Mouse (Mus musculus): ENCODE data around the gene Gps2. TPM values are rescaled to one million over a fixed set of nuclear protein-coding genes. Genes with fewer than 3 reads are reported as not detected.

Gene Gps2
- polyA plus RNA-seq, 1 experiment from 2014 or later = 81.7 TPM

DNA sequence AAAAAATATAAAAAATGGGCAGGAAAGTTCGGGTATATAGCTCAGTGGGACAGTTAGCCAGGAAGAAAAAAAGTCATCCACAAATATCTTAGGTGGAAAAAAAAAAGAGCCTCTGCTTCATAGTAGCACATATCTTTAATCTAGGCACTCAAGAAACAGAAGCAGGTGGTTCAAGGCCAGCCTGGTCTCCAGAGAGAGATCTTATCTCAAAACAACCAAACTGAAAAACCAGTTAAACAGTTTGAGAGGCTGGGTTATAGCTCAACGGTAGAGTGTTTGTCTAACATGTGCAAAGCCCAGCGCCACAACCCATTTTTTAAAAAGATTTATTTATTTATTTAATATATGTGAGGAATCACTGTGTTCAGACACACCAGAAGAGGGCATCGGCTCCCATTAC is 19.4 kb downstream of the Gps2 start:
- H3K4me3 ChIP-seq = no peak overlapping the region
- H3K4me2 ChIP-seq = no peak overlapping the region
- ATAC-seq (ENCODE audit: borderline replicate concordance, extremely low read depth, low FRiP score, low TSS enrichment) = no peak
- no peaks in the 10 kb centered on the region for H3K9me3 ChIP-seq
- 54% methylated on average over 4 of the region's 4 CpGs for WGBS
- peaks cover 32% of the 10 kb centered on the region for H3K27me3 ChIP-seq
- no peak overlapping the region for H3K9ac ChIP-seq
- H3K27ac ChIP-seq = no peak overlapping the region
- H3K4me1 ChIP-seq = peaks cover 34% of the 10 kb centered on the region
- no peaks in the 10 kb centered on the region for H3K36me3 ChIP-seq

DNA sequence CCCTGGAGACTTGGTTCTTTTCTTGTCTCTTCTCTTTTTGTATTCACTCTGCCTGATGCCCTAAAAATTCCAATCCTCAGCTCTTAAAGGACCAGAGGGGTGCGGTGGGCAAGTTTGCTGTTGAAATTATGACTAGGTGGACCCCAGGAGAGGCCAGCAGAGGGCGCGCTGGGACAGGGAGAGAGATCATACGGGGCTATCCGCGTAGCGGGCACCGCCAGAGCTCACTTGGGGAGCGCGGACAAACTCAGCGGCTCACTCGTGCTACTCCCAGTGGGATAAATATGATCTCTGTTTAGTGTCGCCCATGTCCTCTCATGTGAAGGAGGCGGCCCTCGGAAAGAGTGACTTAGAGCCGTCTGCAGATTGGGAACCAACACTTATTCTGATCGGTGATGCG is 20.5 kb downstream of the Gps2 start:
- H3K4me1 ChIP-seq = peaks cover 34% of the 10 kb centered on the region
- H3K4me2 ChIP-seq = peak overlapping the region; percentile 99
- H3K36me3 ChIP-seq = no peaks in the 10 kb centered on the region
- ATAC-seq (ENCODE audit: borderline replicate concordance, extremely low read depth, low FRiP score, low TSS enrichment) = peak; percentile 53; the same call in 1 of the 2 replicates
- no peak overlapping the region for H3K27ac ChIP-seq
- peak overlapping the region; percentile 15 for H3K4me3 ChIP-seq
- WGBS = 0% methylated on average over 18 of the region's 18 CpGs
- H3K27me3 ChIP-seq = peaks cover 40% of the 10 kb centered on the region
- no peak overlapping the region for H3K9ac ChIP-seq
- no peaks in the 10 kb centered on the region for H3K9me3 ChIP-seq

DNA sequence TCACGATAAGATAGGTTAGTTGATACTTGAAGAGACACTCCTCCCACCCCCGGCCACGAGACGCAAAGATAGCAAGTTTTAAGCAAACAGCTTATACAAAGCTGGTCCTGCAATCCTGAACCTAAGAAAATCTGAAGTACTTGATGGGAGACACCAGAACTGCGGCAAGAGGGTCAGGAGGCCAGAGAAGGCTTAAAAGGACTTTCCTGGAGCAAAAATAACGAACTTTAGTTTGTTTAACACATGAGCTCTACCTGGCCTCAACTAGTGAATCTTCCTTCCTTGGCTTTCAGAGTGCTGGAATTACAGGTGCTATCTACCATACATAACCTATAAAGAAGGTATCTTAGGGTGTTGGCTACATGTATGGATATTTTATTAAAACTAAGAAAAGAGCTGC is 21.0 kb downstream of the Gps2 start:
- 12% methylated on average over 6 of the region's 6 CpGs for WGBS
- Histone ChIP-seq H3K4me3 (peak overlapping the region; percentile 15; the same call in 1 of the 2 replicates), H3K9ac (no peak overlapping the region), H3K9me3 (no peaks in the 10 kb centered on the region), H3K27me3 (peaks cover 40% of the 10 kb centered on the region), H3K4me2 (peak overlapping the region; percentile 99), H3K4me1 (peaks cover 34% of the 10 kb centered on the region), H3K27ac (no peak overlapping the region), H3K36me3 (no peaks in the 10 kb centered on the region)
- no peak for ATAC-seq (ENCODE audit: borderline replicate concordance, extremely low read depth, low FRiP score, low TSS enrichment)

DNA sequence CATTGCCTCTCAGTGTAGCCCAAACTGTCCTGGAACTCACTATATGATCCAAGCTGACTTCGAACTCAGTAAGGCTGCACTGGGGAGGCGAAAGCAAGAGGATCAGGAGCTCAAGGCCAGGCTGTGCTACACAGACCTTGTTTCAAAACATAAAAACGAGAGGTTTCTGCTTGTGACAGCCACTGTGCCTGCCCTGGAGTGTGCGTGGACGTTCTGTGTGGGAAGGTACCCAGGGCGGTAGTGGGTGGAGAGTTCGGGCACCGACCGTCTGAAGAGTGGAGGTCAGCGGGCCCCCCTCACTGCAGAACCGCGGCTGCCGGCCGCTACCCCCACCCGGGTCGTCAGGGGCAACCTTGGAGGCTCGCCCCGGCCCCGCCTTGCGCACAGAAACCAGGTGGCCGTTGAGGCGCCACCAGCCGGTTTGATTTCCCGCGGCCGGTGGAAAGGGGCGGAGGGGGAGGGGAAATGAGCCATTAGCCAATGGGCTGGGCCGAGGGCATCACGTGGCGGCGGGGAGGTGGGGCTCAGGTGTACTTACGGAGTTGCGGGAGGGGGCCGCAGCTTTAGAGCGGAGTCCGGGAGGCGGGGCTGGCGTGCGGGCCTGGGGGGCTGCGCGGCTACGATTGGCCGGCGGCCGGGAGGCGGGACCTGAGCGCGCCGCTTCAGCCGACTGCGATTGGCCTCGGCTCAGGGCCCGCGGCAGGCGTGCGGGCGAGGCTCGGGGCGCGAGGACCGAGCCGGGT is 21.6 kb downstream of the Gps2 start, which contains the start of gene Ybx2:
Gene Ybx2 (plus strand): TSS at position 660 of the 743 bp plus-strand sequence.
- WGBS = 3% methylated on average over 46 of the region's 62 CpGs
- no peak within 1 kb of the TSS for H3K27ac ChIP-seq

DNA sequence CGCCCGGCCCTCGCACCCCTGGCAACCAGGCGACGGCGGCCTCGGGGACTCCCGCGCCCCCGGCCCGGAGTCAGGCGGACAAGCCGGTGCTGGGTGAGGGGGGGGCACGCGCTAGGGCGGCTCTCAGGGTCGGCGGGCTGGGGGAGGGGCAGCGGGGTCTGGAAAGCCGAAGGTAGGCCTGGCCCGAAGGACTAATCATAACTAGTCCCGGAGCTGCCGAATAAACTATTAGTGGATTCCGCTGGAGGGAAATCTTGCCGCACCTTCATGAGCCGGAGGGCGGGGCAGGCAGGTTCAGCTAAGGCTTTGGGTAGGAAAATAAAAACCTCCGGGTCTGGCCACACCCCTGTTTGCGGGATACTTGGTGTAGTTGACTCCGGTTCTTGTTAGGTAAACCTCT is 22.5 kb downstream of the Gps2 start:
- Histone ChIP-seq H3K9ac (peak overlapping the region; percentile 44), H3K27me3 (peaks cover 40% of the 10 kb centered on the region), H3K36me3 (no peaks in the 10 kb centered on the region), H3K4me2 (peak overlapping the region; percentile 99), H3K27ac (no peak overlapping the region), H3K9me3 (no peaks in the 10 kb centered on the region), H3K4me3 (peak overlapping the region; percentile 53), H3K4me1 (peaks cover 34% of the 10 kb centered on the region)
- WGBS = 1% methylated on average over 30 of the region's 30 CpGs
- ATAC-seq (ENCODE audit: borderline replicate concordance, extremely low read depth, low FRiP score, low TSS enrichment) = no peak

More for the DNA sequence above, 21.6 kb downstream of the Gps2 start, which contains the start of gene Ybx2:
- Histone ChIP-seq H3K36me3 (no peaks in the 10 kb centered on the region), H3K4me3 (peak within 1 kb of the TSS; percentile 53), H3K4me1 (peaks cover 34% of the 10 kb centered on the region), H3K4me2 (peak within 1 kb of the TSS; percentile 99), H3K9me3 (no peaks in the 10 kb centered on the region), H3K27me3 (peaks cover 40% of the 10 kb centered on the region), H3K9ac (peak within 1 kb of the TSS; percentile 44)
- peak; percentile 76 for ATAC-seq (ENCODE audit: borderline replicate concordance, extremely low read depth, low FRiP score, low TSS enrichment)

DNA sequence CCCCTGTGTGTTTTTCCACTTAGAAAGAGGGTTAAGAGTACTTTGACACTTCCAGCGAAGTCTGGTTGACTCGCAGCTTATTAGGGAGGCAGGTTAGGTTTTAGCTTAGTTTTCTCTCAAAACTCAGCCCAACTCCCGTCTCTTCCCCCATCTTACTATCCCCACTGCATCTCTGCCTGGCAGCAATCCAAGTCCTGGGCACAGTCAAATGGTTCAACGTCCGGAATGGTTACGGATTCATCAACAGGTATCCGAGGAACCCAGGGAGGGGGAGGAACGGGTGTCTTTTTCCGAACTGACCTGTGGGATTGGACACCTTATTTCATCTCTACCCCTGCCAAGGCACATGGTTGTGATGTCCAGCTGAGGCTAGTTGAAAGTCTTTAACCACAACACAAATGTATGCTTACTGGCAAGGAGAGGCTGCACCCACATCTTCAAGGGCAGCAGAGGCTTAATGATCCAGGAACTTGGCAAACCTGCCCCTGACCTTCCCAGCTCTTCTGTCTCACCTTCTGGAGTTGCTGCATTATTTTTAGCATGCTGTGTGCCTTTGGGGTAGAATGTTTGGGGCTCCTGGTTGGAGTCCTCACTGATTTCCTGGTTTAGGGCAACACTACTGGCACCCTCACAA is 23.1 kb downstream of the Gps2 start:
- Histone ChIP-seq H3K27me3 (peaks cover 40% of the 10 kb centered on the region), H3K36me3 (no peaks in the 10 kb centered on the region), H3K27ac (no peak overlapping the region), H3K4me2 (peak overlapping the region; percentile 99), H3K9ac (no peak overlapping the region), H3K4me1 (peaks cover 34% of the 10 kb centered on the region), H3K4me3 (peak overlapping the region; percentile 53), H3K9me3 (no peaks in the 10 kb centered on the region)
- 22% methylated on average over 9 of the region's 9 CpGs for WGBS
- no peak for ATAC-seq (ENCODE audit: borderline replicate concordance, extremely low read depth, low FRiP score, low TSS enrichment)

DNA sequence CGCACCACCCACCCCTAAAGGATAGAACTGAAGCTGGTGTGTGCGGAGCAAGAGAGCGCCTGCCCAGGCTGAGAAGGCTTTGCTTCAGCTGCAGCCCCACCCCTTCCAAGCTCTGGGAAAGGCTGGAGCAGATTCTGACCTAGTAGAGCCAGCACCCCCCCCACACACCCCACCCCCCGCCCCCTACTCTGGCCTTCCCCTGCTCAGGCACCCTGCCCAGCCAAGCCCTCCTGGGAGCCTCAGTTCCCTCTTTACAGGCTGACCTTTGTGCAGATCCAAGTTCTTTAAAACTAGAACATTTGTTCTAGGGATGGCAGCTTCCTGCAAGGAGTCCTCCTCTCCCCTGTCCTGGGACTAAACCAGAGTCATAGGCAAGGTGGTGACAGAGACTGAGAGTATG is 23.7 kb downstream of the Gps2 start:
- H3K4me3 ChIP-seq = no peak overlapping the region
- H3K36me3 ChIP-seq = no peaks in the 10 kb centered on the region
- ATAC-seq (ENCODE audit: borderline replicate concordance, extremely low read depth, low FRiP score, low TSS enrichment) = no peak
- H3K27me3 ChIP-seq = peaks cover 40% of the 10 kb centered on the region
- H3K27ac ChIP-seq = no peak overlapping the region
- no peak overlapping the region for H3K9ac ChIP-seq
- H3K9me3 ChIP-seq = no peaks in the 10 kb centered on the region
- peak overlapping the region; percentile 99; the same call in 1 of the 2 replicates for H3K4me2 ChIP-seq
- H3K4me1 ChIP-seq = peaks cover 34% of the 10 kb centered on the region
- 43% methylated on average over 4 of the region's 4 CpGs for WGBS

DNA sequence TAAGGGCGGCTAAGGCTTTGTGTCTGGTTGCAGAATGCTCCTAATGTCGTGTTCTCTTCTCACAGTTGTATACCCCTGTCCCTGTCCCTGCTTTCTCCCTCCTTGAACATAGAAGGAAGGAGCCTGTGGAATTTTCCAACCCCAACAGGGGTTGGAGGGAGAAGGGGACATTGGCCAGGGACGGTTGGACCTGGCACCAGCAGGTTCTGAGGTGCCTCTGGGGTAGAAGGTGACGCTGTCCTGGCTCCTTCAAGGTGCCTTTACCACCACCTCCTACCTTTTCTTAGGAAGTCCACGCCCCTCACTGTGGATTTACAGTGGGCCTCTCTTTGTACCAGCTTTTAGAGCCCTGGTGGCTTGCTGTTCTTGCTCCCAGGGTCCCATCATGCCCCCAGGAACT is 24.1 kb downstream of the Gps2 start:
- no peak for ATAC-seq (ENCODE audit: borderline replicate concordance, extremely low read depth, low FRiP score, low TSS enrichment)
- Histone ChIP-seq H3K36me3 (no peaks in the 10 kb centered on the region; the same call in 1 of the 2 replicates), H3K4me1 (peaks cover 34% of the 10 kb centered on the region), H3K4me2 (no peak overlapping the region), H3K27ac (no peak overlapping the region), H3K9me3 (no peaks in the 10 kb centered on the region), H3K4me3 (no peak overlapping the region), H3K9ac (no peak overlapping the region), H3K27me3 (peaks cover 40% of the 10 kb centered on the region)
- WGBS = 64% methylated on average over 5 of the region's 5 CpGs

DNA sequence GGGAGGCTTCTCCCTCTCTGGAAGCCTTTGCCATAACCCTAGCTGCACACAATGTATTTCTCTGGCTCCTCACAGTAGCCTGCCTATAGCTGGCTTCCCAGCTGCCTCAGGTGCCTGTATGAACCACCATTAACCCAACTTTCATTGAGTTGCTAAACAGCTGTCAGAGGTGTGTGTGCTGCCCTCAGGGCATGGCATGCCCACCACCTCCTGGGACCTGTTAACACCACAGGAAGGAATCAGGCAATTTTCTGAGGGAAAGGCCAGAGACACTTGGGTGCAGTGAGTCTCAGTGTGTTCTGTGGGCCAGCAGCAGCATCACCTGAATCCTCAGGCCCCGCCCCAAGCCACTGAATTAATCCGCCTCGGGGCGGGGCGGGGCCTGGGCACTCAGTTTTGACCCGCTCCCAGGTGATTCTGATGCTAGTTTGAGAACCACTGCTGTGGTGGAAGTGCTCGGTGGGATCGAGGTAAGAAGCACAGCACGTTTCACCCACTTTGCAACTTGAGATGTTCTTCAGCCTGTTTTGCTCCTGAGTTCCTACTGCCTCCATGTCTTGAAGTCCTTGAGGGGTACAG is 24.8 kb downstream of the Gps2 start:
- no peak for ATAC-seq (ENCODE audit: borderline replicate concordance, extremely low read depth, low FRiP score, low TSS enrichment)
- H3K9me3 ChIP-seq = no peaks in the 10 kb centered on the region
- no peak overlapping the region for H3K9ac ChIP-seq
- no peak overlapping the region for H3K4me2 ChIP-seq
- 23% methylated on average over 9 of the region's 9 CpGs for WGBS
- H3K27me3 ChIP-seq = peaks cover 40% of the 10 kb centered on the region
- H3K4me1 ChIP-seq = peaks cover 34% of the 10 kb centered on the region
- H3K36me3 ChIP-seq = no peaks in the 10 kb centered on the region; the same call in 1 of the 2 replicates
- no peak overlapping the region for H3K27ac ChIP-seq
- no peak overlapping the region for H3K4me3 ChIP-seq

DNA sequence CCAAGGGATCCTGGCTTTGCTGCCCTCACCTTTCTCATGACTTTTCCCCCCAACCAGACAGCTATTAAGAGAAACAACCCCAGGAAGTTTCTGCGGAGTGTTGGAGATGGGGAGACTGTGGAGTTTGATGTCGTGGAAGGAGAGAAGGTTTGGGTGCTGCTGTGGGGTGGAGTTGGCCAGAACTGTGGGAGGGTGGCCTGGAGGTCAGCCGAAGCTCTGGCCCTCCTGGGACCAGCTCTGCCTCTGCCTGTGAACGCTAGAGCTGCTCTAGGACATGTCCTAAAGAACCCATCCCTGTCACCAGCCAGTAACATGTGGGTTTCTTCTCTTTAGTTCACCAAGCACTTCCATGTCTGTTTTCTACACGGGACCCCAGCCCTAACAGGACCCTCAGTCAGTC is 25.5 kb downstream of the Gps2 start:
- Histone ChIP-seq H3K27me3 (peaks cover 40% of the 10 kb centered on the region), H3K4me3 (no peak overlapping the region), H3K4me2 (no peak overlapping the region), H3K27ac (no peak overlapping the region), H3K9me3 (no peaks in the 10 kb centered on the region), H3K4me1 (peaks cover 34% of the 10 kb centered on the region), H3K36me3 (peaks cover 2% of the 10 kb centered on the region), H3K9ac (no peak overlapping the region)
- WGBS = 63% methylated on average over 5 of the region's 5 CpGs
- ATAC-seq (ENCODE audit: borderline replicate concordance, extremely low read depth, low FRiP score, low TSS enrichment) = no peak

DNA sequence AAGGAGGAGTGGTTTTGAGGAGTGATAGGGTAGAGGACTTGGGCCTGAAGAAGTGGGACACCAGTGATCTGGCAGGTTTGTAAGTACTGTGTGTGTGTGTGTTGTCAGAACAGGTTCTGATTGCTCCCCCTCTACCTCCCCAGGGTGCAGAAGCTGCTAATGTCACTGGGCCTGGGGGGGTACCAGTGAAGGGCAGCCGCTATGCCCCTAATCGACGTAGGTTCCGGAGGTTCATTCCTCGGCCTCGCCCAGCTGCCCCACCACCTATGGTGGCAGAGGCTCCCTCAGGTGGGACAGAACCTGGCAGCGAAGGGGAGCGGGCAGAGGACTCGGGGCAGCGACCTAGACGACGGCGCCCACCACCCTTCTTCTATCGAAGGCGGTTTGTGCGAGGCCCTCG is 26.0 kb downstream of the Gps2 start:
- ATAC-seq (ENCODE audit: borderline replicate concordance, extremely low read depth, low FRiP score, low TSS enrichment) = no peak
- Histone ChIP-seq H3K9me3 (no peaks in the 10 kb centered on the region), H3K9ac (no peak overlapping the region), H3K4me2 (no peak overlapping the region), H3K36me3 (peaks cover 7% of the 10 kb centered on the region), H3K4me3 (no peak overlapping the region), H3K27me3 (peaks cover 38% of the 10 kb centered on the region), H3K4me1 (peaks cover 28% of the 10 kb centered on the region), H3K27ac (no peak overlapping the region)
- 94% methylated on average over 17 of the region's 17 CpGs for WGBS

DNA sequence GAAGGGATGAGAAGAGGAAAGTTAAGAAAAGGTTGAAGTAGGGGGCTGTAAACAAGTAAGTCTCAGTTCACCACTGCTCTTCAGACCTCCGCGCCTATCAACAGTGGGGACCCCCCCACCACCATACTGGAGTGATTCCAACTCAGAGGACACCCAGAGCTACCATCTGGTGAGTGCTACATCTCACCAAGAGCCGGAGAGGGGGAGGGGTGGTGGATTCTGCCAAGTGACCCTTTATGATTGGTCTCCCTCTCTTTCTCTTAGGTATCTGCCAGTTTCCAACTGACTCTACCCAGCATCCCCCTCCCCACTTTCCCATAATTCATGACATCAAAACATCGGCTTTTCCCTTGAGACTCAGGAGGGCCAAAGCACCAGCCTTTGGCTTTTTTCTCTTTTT is 27.3 kb downstream of the Gps2 start:
- peaks cover 17% of the 10 kb centered on the region for H3K4me1 ChIP-seq
- no peaks in the 10 kb centered on the region for H3K9me3 ChIP-seq
- H3K36me3 ChIP-seq = peaks cover 12% of the 10 kb centered on the region
- H3K27me3 ChIP-seq = peaks cover 29% of the 10 kb centered on the region
- H3K9ac ChIP-seq = no peak overlapping the region
- ATAC-seq (ENCODE audit: borderline replicate concordance, extremely low read depth, low FRiP score, low TSS enrichment) = no peak
- no peak overlapping the region for H3K27ac ChIP-seq
- 65% methylated on average over 4 of the region's 4 CpGs for WGBS
- no peak overlapping the region for H3K4me3 ChIP-seq
- H3K4me2 ChIP-seq = no peak overlapping the region
